Mouse (Mus musculus) left cerebral cortex, adult 2 months (tissue): Measurements from ENCODE around the gene P3h4. TPM values are rescaled to one million over a fixed set of nuclear protein-coding genes. Genes with fewer than 3 reads are reported as not detected.
A peak's percentile ranks its signal among the peaks of the same experiment; 100 is the strongest.

Source experiments
- DNase-seq, 2 experiments: peaks; one replicate each; pipeline ENCODE4 v3.0.0; 2021 to 2022; ENCODE audit warnings: low spot score in 2 of 2, mixed read lengths in 1 of 2; ENCODE audit errors: extremely low spot score in 1 of 2
- H3K27ac ChIP-seq: fragments of 200-600 bp; 2 replicates; pipeline ENCODE4 v1.8.1; 2022
- H3K4me3 ChIP-seq: fragments of 200-600 bp; 2 replicates; pipeline ENCODE4 v1.8.1; 2022
- CTCF ChIP-seq: fragments of 200-600 bp; IDR thresholded peaks from 2 replicates; pipeline ENCODE4 v1.8.1; 2022; ENCODE audit warnings: antibody characterized with exemption, mild to moderate bottlenecking, moderate library complexity
- intact Hi-C: fragments of 180-260 bp; cut with DNase I; formaldehyde crosslinking; loops from one replicate; pipeline ENCODE4 v1.15.1; 2025
- total RNA-seq, 2 experiments: library from RNA; stranded (reverse); gene quantifications; 2 replicates each; pipeline ENCODE4 v1.2.3; 2021

P3h4 gene
- total RNA-seq, 2 experiments from 2014 or later: 7.6 to 9.4 TPM

- TF ChIP-seq CTCF: no peak
- DNase-seq: no peak
- intact Hi-C loops: no loop called here
- no peak overlapping the region for H3K4me3 ChIP-seq
- no peak overlapping the region for H3K27ac ChIP-seq
Measured at GRCm38 (mm10) chr11:100406995-100407705, 7.5 kb downstream of the P3h4 start.

GRCm38 (mm10) chr11:100406273-100406672 is 8.4 kb downstream of the P3h4 start:
- H3K27ac ChIP-seq: no peak overlapping the region
- H3K4me3 ChIP-seq: no peak overlapping the region
- no peak for TF ChIP-seq CTCF
- intact Hi-C loops: no loop called here
- DNase-seq: no peak

- intact Hi-C loops: no loop called here
- Histone ChIP-seq H3K27ac (no peak overlapping the region), H3K4me3 (no peak overlapping the region)
- TF ChIP-seq CTCF: no peak
- no peak for DNase-seq
Measured at GRCm38 (mm10) chr11:100404456-100405074, 10.1 kb downstream of the P3h4 start.

DNA sequence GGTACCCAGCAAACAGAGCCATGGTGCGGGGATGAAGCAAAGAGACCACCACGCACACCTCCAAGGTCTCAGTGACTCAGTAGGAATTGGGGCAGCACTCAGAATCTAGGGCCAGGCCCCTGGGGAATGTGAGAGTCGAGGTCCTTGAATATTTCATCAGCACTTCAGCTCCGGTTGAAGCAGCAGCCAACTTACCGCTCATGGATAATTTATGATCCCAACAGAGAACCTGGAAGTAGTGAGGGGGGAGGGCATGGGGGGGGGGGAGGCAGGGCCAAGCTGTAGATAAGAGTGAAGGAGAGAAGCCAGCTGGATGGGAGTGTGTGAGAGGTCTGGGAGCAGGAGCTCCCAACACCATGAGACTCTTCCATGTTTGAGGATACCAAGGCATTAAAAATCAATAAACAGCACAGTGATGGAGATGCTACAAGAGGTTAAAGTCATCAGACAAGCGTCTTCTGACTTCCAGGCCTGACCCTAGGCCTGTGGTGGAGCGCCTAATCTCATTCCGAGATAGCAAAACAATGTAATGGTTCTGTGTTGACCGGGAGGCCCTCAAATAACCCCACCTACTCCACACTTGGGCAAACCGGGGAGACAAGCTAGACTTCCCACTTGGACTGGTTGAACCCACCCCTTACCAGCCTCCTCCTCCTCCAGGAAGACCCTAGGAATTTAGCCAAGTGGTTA is 11.0 kb downstream of the P3h4 start:
- no peak for TF ChIP-seq CTCF
- H3K4me3 ChIP-seq: no peak overlapping the region
- intact Hi-C loops: no loop called here
- DNase-seq: no peak
- H3K27ac ChIP-seq: no peak overlapping the region

- Histone ChIP-seq H3K4me3 (no peak overlapping the region), H3K27ac (no peak overlapping the region)
- no peak for TF ChIP-seq CTCF
- intact Hi-C loops: no loop called here
- DNase-seq: no peak
Measured at GRCm38 (mm10) chr11:100402682-100403081, 12.0 kb downstream of the P3h4 start.

- intact Hi-C loops: no loop called here
- Histone ChIP-seq H3K4me3 (no peak overlapping the region), H3K27ac (no peak overlapping the region)
- no peak for TF ChIP-seq CTCF
- DNase-seq: no peak
Measured at GRCm38 (mm10) chr11:100402240-100402639, 12.4 kb downstream of the P3h4 start.

GRCm38 (mm10) chr11:100400842-100401241 is 13.8 kb downstream of the P3h4 start:
- no peak for DNase-seq
- no peak for TF ChIP-seq CTCF
- Histone ChIP-seq H3K4me3 (no peak overlapping the region), H3K27ac (no peak overlapping the region)
- intact Hi-C loops: no loop called here

DNA sequence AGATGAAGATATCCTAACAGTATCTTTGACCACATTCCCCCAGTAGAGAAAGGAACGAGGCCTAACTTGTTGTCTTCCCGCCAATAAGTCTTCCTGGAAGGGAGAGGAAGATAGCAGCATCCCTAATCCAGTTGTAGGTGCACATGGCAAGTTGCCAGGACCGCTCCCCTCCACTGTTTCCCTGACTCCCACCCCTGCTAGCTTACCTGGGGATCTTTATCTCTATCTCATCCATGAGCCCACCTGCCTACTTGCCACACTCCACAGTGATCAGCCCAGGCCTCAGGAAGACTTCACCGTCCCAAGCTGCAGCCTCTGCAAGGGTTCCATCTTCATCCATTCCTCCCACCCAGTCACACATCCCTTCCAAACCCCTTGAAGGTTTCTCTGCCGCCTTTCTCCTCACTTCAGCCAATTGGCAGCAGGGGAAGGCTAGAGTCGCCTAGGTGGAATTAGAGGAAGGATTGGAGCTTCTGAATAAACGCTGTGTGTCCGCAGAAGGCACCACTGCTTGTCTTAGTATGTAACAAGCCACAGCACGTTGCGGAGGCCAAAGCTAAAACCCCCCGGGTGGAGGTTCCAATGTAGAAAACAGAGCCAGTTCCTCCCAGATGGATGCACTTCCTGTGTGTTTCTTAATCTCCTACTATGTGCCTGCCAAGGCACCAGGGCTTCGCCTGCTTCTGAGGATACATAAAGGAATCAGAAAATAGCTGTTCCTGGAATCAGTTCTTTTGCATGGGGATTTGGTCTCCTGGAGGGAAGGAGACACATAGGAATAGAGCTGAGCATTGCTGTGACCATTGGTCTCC is 14.7 kb downstream of the P3h4 start:
- intact Hi-C loops: no loop called here
- Histone ChIP-seq H3K27ac (no peak overlapping the region), H3K4me3 (no peak overlapping the region)
- no peak for TF ChIP-seq CTCF
- no peak for DNase-seq

GRCm38 (mm10) chr11:100399320-100399719 is 15.3 kb downstream of the P3h4 start:
- no peak for DNase-seq
- intact Hi-C loops: no loop called here
- H3K4me3 ChIP-seq: no peak overlapping the region
- no peak overlapping the region for H3K27ac ChIP-seq
- no peak for TF ChIP-seq CTCF

- H3K4me3 ChIP-seq: no peak overlapping the region
- no peak for TF ChIP-seq CTCF
Measured at GRCm38 (mm10) chr11:100398517-100398916, 16.1 kb downstream of the P3h4 start.

GRCm38 (mm10) chr11:100397600-100398389 is 16.8 kb downstream of the P3h4 start, which contains the start of gene Jup:
TSS of gene Jup (minus strand) at chr11:100397763.
- peak; percentile 99 to 100 for DNase-seq
- intact Hi-C loops: no loop called here
- TF ChIP-seq CTCF: no peak
- H3K4me3 ChIP-seq: peak within 1 kb of the TSS; percentile 89
- H3K27ac ChIP-seq: peak within 1 kb of the TSS; percentile 72

More at GRCm38 (mm10) chr11:100398517-100398916, 16.1 kb downstream of the P3h4 start:
- intact Hi-C loops: no loop called here
- peak overlapping the region; percentile 33; the same call in 1 of the 2 replicates for H3K27ac ChIP-seq
- no peak for DNase-seq
